Mouse (Mus musculus) fibroblast of lung, adult 2 months (primary cell): ENCODE data around the gene Rhd.
"Not testable (repeated sequence)": the region's sequence is repeated elsewhere in the genome, so short reads cannot be mapped to it uniquely, and the experiment has no call there.

Experiments
- DNase-seq: peaks from one replicate; pipeline ENCODE4 v3.0.0-alpha.2; 2011; ENCODE audit warnings: low read depth

The Rhd gene

DNA sequence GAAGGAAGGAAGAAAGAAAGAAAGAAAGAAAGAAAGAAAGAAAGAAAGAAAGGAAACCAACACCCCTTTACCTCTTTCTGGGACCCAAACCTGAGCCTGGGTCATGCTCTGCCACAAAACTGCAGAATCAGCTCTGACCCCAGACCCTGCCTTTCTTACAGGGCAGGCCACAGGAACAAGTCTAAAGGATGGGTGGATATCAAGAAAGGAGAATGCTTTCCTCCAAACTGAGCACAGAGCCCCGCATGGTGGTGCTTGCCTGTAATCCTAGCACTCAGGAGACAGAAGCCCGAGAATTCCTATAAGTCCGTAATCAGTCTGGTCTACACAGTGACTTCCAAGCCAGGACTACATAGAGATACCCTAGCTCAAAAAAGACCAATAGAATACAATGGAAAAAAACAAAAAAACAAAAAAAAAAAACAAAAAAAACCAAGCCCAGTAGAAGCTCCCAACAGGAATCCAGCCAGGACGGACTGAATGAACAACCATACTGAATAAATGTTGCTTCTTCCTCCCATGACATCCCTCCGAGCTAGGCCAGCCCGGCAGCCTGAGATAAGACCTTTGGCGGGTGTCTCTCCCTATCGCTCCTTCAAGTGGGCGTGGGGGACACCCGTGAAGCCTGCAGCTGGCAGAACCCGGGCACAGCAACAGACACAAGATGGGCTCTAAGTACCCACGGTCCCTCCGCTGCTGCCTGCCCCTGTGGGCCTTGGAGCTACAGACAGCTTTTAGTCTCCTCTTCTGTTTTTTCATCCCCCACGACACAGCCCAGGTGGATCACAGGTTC, at the start of gene Rhd:
Gene Rhd (plus strand): TSS at position 600 of the 793 bp plus-strand sequence.
- DNase-seq, result no peak

DNA sequence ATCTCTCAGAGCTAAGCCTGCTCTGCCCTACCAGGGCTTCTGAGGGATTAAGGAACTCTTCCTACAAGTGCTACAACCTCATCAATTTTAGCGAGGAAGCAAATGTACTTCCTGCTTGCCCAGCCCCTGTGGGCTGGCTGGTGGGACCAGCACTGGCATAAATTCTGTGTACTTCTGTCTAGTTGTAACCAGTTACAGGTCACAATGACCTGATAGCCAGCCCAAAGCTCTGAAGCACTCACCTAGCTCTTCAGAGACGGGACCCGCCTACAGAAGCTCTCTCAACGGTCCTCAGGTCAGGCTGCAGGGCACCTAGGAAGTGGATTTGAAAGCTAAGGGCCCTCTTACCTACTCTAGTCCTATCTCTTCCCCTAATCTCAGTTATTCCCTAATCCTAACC, 46.6 kb upstream of the Rhd start:
- no peak for DNase-seq

DNA sequence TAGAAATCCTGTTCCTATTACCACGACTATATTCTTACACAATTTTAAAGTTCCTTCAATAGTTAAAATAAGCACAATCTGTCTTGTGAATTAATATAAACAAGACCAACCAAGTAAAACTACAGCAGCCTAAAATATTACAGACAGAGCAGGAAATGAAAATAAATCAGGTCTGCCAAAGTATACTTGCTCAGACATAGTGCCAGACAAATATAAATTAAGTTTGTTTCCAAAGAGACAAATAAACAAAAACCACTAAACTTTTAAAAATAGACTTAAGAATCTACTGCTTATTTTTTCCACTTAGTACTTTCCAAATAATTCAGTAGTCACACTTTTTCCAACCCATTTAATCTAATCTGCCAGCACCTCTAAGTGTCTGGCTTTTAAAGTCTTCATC, 43.3 kb upstream of the Rhd start:
- no peak for DNase-seq

DNA sequence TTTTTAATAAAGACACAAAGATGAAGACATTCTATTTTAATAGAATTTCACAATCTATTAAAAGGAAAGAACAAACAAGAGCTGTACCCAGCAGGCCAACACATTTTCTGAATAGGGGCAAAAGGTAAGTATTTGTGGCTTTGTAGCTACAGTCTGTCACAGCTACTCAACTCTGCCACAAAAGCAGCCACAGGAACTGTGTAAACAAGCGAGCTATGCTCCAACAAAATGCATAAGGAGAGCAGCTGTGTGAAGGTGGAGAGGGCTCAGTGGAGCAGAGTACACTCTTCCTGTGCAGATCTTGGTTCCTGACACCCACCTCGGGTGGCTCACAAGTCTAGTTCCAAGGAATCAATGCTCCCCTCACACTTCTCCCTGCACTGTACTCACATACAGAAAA, 40.8 kb upstream of the Rhd start:
- no peak for DNase-seq

DNA sequence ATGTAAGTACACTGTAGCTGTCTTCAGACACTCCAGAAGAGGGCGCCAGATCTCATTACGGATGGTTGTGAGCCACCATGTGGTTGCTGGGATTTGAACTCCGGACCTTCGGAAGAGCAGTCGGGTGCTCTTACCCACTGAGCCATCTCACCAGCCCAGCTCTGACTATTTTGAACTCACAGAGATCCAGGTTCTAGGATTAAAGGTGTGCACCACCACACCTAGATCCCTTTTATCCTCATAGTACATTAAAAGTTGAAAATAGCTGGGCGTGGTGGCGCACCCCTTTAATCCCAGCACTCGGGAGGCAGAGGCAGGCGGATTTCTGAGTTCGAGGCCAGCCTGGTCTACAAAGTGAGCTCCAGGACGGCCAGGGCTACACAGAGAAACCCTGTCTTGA, 38.5 kb upstream of the Rhd start:
- not testable (repeated sequence) for DNase-seq

DNA sequence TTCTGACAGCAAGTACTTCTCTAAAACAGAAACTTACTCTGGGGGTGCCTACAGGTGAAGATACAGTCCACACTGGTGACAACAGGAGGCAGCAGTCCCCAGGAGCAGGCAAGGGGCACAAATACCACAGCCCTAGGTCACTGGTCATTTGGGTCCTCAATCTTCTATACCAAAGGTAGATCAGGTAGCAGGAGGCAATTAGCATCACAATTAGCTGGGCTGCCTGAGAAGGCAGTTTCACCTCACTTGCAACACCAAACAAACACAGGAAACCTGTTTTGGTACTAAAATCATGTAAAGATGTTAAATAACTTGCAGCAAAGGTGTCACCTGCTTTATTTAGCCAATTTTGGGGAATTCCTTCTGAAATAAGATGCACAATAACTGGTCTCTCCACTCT, 38.0 kb upstream of the Rhd start:
- DNase-seq, result no peak

DNA sequence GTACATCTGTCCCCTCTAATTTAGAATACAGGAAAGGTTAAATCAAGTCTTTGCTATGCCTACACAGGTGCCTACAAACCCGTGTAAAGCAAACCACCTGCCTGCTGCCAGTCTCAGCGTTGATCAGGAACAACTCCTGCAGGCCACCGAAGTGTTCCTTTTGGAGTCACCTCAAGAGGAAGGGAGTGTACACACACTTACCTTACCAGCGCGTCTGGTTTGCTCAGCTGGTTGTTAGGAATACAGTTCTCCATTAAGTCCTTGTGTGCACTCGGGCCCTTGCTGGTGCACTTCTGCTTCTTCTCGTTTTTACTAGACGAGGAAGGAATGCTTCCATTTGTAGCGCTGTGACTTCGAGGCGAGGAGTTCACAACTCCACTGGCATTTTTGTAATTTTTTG, 36.5 kb upstream of the Rhd start:
- DNase-seq, result no peak

DNA sequence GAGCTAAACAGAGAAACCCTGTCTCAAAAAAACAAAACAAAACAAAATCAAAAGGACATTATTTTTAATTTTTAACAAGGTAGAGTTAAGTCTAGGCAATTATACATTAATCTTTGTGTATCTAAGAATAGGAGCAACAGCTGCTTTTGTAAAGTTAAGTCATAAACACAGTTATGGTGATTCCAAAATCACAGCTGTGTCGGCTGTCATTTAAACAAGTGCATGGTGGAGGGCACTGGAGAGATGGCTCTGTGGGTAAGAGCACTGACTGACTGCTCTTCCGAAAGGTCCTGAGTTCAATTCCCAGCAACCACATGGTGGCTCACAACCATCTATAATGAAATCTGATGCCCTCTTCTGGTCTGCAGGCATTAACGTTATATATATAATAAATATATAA, 32.4 kb upstream of the Rhd start:
- no peak for DNase-seq

DNA sequence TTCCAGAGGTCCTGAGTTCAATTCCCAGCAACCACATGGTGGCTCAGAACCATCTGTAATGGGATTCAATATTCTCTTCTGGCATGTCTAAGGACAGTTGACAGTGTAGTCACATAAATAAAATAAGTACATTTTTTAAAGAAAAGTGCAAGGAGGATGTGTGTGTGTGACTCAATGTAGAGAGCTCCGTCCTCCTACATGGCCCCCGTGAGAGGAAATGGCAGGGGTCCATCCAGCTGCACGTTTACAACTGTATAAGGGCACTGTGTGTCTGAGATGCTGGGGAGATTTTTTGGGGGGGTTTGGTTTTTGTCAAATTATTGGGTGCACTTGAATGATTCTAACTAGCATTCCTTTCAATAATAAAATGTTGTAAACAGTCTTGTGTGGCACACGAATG, 28.9 kb upstream of the Rhd start:
- no peak for DNase-seq

DNA sequence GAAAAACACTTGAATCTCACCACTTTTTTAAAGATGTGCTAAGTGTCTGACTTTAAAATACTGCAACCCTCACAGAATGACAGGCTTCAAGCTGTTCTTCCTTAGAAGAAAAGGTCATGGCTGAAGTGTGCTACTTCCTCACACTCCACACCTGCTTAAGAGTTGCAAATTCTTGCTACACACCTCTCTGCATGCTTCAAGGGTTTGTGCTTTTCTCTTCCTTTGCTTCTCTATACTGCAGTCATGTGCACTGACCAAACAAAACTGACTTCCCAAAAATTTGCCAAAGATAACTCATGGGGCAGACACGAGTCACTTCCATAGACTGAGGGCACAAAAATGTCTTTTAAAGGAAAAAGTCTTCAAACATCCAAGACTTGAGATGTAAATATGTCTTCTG, 26.1 kb upstream of the Rhd start:
- DNase-seq, result no peak

DNA sequence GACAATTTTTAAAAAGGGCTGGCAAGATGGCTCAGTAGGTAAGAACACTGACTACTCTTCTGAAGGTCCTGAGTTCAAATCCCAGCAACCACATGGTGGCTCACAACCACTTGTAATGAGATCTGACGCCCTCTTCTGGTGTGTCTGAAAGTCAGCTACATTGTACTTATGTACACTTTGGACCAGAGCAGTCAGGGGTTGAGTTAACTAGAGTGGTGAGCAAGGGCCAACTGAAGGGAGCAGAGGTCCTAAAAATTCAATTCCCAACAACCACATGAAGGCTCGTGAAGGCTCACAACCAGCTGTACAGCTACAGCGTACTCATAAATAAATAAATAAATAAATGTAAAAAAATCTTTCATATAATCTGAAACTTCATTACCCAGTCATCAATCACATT, 25.6 kb upstream of the Rhd start:
- not testable (repeated sequence) for DNase-seq

DNA sequence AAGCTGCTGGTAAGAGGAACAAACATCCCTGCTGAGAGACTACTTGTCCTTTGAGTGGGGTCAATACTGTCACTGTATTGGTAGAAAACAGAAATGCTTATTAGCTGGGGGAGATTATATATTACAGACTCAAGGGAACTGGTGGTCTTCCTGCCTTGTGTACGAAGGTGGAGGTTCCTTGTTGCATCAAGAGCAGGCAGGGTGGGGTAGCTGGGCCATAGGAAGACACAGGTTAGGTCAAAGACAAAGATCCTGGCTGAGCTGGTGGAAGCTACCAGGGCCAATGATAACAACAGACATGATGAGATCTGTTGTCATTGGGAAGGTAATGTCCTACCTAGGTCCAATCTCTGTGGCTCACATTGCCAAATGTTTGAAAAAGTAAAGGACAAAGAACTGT, 24.1 kb upstream of the Rhd start:
- no peak for DNase-seq

DNA sequence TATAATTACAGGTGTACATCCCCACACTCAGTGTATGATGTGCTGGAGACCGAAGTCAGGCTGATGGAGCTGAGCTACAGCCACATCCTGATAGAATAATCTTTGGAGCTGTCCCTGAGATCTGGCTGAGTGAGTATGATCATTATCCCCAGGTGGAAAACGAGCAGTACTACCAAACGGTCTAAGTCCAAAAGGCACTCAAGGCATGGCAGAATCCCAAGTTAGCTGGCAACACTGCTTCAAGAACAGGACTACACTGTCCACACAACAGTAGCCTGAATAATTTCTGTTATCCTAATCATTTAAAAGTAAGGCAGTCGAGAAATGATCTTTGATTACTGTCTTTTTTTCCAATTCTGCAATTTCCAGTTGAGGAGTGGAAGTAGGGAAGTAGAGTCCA, 20.8 kb upstream of the Rhd start:
- no peak for DNase-seq

DNA sequence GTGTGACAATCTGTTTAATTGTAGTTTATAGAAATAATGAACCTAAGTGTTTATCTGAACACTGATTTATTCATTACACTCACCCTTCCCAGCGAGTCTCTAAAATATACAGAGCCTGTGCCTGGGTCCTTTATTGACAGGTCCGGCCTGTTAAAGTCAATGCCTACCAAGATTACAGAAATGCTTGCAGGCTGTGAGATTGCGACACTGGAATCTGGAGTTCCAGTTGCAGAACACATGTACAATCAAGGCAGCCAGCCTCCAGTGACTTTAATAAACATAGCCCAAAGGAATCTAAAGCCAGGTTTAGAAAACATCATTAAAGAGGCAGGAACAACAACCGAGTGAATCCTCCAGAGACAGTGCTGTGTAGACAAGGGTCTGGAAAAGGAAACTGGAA, 16.7 kb upstream of the Rhd start:
- DNase-seq, result no peak

DNA sequence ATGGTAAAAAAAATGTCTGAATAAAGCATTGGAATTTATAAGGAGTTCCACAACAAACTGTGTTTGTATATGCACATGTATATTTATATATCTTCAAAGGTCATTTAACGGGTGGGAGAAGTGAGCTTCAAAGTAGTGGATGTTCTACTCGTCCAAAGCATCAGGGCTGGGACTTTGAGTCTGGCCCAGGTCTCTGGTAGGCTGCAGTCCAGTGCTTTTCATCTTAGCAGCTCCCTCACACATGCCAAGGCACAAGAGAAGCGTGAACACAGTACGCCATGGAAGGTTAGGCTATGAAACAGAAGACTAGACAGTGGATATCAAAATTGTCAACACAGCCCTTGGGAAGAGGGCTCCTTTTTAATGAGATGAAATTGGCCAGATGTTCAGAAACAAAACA, 13.8 kb upstream of the Rhd start:
- DNase-seq, result no peak

DNA sequence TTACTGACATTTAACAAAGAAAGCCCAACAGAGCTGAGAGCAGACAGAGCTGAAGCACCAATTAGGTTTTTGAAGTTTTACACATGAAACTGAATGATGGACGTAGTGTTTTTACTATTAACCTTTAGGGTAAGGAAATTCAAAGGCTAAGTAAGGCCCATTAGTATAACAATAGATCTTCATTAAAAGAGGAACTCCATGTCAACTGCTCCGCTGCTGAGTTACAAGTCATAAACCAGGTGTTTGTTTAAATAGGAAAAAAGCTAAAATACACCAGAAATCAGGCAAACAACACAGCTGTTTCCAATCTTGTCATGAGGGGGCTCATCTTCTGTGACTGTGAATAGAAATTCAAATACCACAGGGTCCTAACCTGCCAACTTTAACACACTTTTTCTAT, 13.1 kb upstream of the Rhd start:
- no peak for DNase-seq

DNA sequence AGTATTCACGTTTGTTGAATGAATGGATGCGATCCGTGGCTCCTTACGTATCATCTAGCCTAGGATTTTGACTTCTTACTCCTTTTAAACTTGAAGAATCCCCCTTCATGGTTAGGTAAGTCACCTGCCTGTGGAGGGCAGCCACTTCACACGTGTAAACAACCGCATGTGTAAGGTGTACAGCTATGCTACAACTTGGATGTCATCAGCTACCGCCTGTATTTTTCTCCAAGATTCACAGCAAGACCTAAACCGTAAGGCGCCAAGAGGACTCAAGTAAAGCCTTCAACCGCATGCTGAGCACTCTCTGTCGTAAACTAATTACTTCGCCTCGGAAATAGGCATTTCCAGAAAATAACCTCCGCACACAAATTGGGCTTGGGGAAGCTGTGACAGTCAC, 12.5 kb upstream of the Rhd start:
- DNase-seq, result no peak

DNA sequence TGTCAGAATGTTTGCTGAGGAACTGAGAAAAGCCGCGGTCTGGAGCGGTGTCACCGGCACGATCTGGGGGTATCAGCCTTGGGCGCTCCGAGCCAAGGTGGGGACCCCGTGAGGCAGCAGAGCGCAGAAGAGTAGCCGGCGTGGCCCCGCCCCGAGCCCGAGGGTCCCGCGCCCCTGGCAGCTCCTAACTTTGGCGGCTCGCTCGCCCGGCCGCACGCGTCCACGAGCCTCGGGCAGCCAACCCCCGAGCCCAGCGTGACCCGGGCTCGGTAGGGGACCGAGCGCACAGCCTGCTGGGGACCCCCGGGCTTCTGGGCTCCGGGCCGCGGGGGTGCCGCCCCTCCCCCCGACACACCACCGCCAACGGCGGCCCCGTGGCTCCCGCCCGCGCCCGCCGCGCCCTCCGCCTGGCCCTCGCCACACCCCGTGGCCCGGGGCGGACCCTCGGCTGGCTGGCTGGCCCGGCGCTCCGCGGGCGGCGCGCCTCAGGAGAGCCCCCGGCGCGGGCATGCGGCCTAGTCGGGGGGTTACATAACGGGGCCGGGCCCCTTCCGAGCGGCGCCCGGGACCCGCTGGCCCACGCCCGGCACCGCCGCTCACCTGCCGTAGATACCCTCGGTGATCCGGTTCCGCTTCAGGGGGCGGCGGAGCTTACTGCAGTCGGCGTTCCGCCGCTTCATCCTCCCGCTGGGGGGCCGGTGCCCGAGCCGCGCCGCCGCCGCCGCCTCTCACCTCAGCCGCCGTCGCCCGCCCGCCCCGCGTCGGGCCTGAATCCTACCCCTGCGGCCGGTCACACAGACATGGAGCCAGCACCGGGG, 11.7 kb upstream of the Rhd start:
- DNase-seq, result no peak

DNA sequence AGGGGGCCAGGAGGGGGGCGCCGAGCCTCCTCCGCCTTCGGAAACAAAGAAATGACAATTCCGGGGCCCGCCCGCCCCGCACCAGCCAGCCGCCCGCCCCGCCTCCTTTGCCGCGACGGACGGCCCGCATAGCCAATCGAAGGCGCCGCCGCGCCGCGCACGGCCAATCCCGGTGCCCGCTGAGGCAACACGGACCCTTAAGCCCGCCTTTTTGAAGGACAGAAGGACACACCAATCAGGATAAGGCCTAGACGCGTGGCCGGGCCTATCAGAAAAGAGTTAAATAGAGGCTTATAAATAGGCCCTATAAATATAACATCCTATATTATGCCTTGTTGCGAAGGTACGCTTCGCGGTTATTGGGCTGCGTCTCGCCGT, 11.1 kb upstream of the Rhd start, which contains the start of gene Maco1:
Gene Maco1 (minus strand): TSS at position 87 of the 378 bp plus-strand sequence.
- DNase-seq, result peak; percentile 93

DNA sequence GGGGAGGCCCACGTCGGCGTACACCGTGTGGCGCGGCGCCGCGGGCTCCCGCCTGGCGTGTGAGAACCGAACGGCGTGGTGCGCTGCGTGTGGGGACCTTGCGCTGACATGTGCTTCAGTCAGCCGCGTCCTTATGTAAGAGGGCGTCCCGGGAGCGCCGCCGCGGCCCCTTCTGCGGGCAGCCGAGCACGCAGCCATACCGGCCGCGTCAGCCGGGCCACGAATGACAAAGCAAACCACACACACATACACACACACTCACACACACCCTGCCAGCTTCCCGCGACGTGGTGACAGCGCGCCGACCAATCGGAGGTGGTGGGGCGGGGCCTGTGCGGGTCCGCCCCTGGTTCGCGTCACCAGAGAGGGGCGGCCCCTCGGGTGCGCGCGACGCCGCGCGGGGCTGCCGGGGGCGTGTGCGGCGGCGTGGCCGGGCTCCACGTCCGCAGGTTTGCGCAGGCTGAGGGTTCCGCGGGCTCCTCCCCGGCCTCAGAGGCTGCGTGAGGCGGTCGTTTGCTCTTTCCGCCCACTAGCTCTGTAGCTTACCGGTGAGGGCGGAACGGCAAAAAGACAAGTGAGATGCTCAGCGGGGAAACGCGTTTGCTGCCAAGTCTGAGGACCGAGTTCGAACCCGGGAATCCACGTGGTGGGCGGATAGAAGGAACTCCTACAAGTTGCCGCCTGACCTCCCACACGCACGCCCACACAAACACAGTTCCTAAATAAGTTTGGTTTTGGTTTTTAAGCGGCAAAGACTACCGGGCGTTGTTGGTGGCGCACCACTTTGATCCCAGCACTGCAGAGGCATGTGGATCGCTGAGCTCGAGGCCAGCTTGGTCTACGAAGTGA, 10.5 kb upstream of the Rhd start:
- DNase-seq, result peak; percentile 27

DNA sequence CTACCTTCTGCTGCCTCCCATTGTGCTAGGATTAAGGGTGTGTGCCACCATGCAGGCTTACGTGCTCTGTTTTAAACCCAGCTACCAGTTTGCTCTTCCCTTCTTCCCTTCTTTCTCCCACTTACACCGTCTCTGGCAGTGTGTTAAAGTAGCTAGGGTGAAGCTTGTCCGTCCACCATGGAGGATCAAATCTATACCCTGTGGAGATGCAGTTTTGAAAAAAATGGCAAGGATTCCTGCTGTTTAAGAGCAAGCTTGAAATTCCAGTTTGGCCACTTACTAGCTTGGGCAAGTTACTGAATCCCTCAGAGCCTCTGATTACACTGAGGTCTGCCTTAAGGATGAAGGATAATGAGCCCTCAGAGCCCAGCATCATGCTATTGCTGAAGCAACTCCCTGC, 9.0 kb upstream of the Rhd start:
- no peak for DNase-seq

DNA sequence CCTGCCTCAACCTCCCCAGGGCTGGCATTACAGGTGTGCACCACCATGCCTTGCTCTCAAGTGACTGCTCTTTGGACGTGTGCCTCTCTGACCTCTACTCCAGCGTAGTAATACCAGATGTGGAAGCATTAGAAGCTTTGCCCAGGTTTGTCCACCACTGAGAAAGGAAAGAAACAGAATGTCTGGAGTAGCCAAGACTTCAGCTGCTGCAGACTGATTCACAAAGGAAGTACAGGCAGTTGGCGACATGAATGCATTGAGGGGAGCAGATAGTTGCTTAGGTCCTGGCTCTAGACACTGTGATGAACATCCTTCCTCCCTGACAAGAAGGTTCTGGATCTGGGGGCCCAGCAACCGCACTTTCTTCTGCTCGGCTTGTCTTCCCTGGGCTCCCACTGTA, 8.3 kb upstream of the Rhd start:
- DNase-seq, result no peak

DNA sequence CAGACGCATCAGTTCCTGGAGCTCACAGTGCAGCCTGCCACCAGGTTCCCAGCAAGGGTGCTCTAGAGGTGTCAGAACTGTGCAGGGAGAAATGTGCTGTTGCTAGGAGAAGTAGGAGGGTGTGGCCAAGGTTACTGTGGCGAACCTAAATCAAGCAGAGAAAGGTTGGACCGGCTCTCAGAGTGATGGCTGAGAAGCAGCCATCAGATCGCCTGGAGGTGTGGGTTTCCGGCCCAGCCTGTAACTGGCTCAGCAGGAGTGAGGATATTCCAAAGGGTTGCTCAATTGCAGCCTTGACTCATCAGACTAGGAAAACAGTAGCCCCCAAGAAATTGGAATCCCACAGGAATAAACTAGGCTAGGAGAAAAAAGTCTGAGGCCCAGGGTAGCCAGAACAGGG, 7.8 kb upstream of the Rhd start:
- peak; percentile 26 for DNase-seq
